Mouse (Mus musculus): Measurements from ENCODE around the gene Ccnjl. TPM values are rescaled to one million over a fixed set of nuclear protein-coding genes. Genes with fewer than 3 reads are reported as not detected.

Ccnjl gene
- polyA plus RNA-seq, 1 experiment from 2014 or later = 44.0 TPM

- WGBS = 80% methylated on average over 5 of the region's 5 CpGs
- no peaks in the 10 kb centered on the region for H3K9me3 ChIP-seq (ENCODE audit: control insufficient read depth, low read length)
- H3K4me2 ChIP-seq (ENCODE audit: low read depth) = no peak overlapping the region
- no peak overlapping the region for H3K4me3 ChIP-seq (ENCODE audit: low read depth, low read length)
- H3K9ac ChIP-seq (ENCODE audit: low read length) = no peak overlapping the region
- H3K4me1 ChIP-seq (ENCODE audit: control insufficient read depth, insufficient read depth, low read length) = peaks cover 5% of the 10 kb centered on the region; the same call in 1 of the 2 replicates
- no peaks in the 10 kb centered on the region for H3K27me3 ChIP-seq (ENCODE audit: control insufficient read depth, insufficient read depth, low read length)
- DNase-seq (ENCODE audit: low spot score) (no peak), ATAC-seq (ENCODE audit: insufficient read depth, low FRiP score, low TSS enrichment) (no peak)
- H3K27ac ChIP-seq (ENCODE audit: low read depth, low read length) = no peak overlapping the region
- H3K36me3 ChIP-seq (ENCODE audit: control insufficient read depth, insufficient read depth, low read length) = no peaks in the 10 kb centered on the region; the same call in none of the 2 replicates
These were observed 39.7 kb downstream of the Ccnjl start for GRCm38 (mm10) chr11:43568263-43568662.

- Histone ChIP-seq H3K9ac (ENCODE audit: low read length) (no peak overlapping the region), H3K27me3 (ENCODE audit: control insufficient read depth, insufficient read depth, low read length) (no peaks in the 10 kb centered on the region), H3K36me3 (ENCODE audit: control insufficient read depth, insufficient read depth, low read length) (no peaks in the 10 kb centered on the region), H3K4me2 (ENCODE audit: low read depth) (no peak overlapping the region), H3K4me1 (ENCODE audit: control insufficient read depth, insufficient read depth, low read length) (peaks cover 5% of the 10 kb centered on the region; the same call in 1 of the 2 replicates), H3K4me3 (ENCODE audit: low read depth, low read length) (no peak overlapping the region), H3K27ac (ENCODE audit: low read depth, low read length) (no peak overlapping the region), H3K9me3 (ENCODE audit: control insufficient read depth, low read length) (no peaks in the 10 kb centered on the region)
- ATAC-seq (ENCODE audit: insufficient read depth, low FRiP score, low TSS enrichment) (no peak), DNase-seq (ENCODE audit: low spot score) (no peak)
- WGBS = 87% methylated on average over 5 of the region's 5 CpGs
These were observed 40.6 kb downstream of the Ccnjl start for GRCm38 (mm10) chr11:43569188-43569587.

GRCm38 (mm10) chr11:43569595-43569994 lies 41.0 kb downstream of the Ccnjl start:
- H3K27ac ChIP-seq (ENCODE audit: low read depth, low read length) = no peak overlapping the region

GRCm38 (mm10) chr11:43575061-43575375 lies 46.4 kb downstream of the Ccnjl start:
- 16% methylated on average over 3 of the region's 3 CpGs for WGBS
- no peaks in the 10 kb centered on the region for H3K9me3 ChIP-seq (ENCODE audit: control insufficient read depth, low read length)
- H3K27me3 ChIP-seq (ENCODE audit: control insufficient read depth, insufficient read depth, low read length) = no peaks in the 10 kb centered on the region
- H3K9ac ChIP-seq (ENCODE audit: low read length) = peak overlapping the region; percentile 39
- peaks cover 4% of the 10 kb centered on the region for H3K36me3 ChIP-seq (ENCODE audit: control insufficient read depth, insufficient read depth, low read length)
- DNase-seq (ENCODE audit: low spot score) = no peak
- H3K4me1 ChIP-seq (ENCODE audit: control insufficient read depth, insufficient read depth, low read length) = peaks cover 14% of the 10 kb centered on the region; the same call in 1 of the 2 replicates
- H3K27ac ChIP-seq (ENCODE audit: low read depth, low read length) = peak overlapping the region; percentile 86
- H3K4me2 ChIP-seq (ENCODE audit: low read depth) = peak overlapping the region; percentile 0; the same call in 1 of the 2 replicates
- peak; percentile 43; the same call in 1 of the 2 replicates for ATAC-seq (ENCODE audit: insufficient read depth, low FRiP score, low TSS enrichment)
- no peak overlapping the region for H3K4me3 ChIP-seq (ENCODE audit: low read depth, low read length)

More at GRCm38 (mm10) chr11:43569595-43569994, 41.0 kb downstream of the Ccnjl start:
- Histone ChIP-seq H3K9ac (ENCODE audit: low read length) (no peak overlapping the region), H3K4me2 (ENCODE audit: low read depth) (no peak overlapping the region), H3K36me3 (ENCODE audit: control insufficient read depth, insufficient read depth, low read length) (no peaks in the 10 kb centered on the region), H3K4me3 (ENCODE audit: low read depth, low read length) (no peak overlapping the region), H3K27me3 (ENCODE audit: control insufficient read depth, insufficient read depth, low read length) (no peaks in the 10 kb centered on the region), H3K9me3 (ENCODE audit: control insufficient read depth, low read length) (no peaks in the 10 kb centered on the region), H3K4me1 (ENCODE audit: control insufficient read depth, insufficient read depth, low read length) (peaks cover 5% of the 10 kb centered on the region; the same call in 1 of the 2 replicates)
- DNase-seq (ENCODE audit: low spot score) = peak; percentile 29
- 83% methylated on average over 11 of the region's 11 CpGs for WGBS
- no peak for ATAC-seq (ENCODE audit: insufficient read depth, low FRiP score, low TSS enrichment)

- DNase-seq (ENCODE audit: low spot score) = peak; percentile 60
- peak overlapping the region; percentile 39 for H3K9ac ChIP-seq (ENCODE audit: low read length)
- H3K27me3 ChIP-seq (ENCODE audit: control insufficient read depth, insufficient read depth, low read length) = no peaks in the 10 kb centered on the region
- peaks cover 6% of the 10 kb centered on the region for H3K36me3 ChIP-seq (ENCODE audit: control insufficient read depth, insufficient read depth, low read length)
- 16% methylated on average over 9 of the region's 9 CpGs for WGBS
- peak overlapping the region; percentile 0; the same call in 1 of the 2 replicates for H3K4me2 ChIP-seq (ENCODE audit: low read depth)
- peaks cover 14% of the 10 kb centered on the region; the same call in 1 of the 2 replicates for H3K4me1 ChIP-seq (ENCODE audit: control insufficient read depth, insufficient read depth, low read length)
- peak overlapping the region; percentile 86 for H3K27ac ChIP-seq (ENCODE audit: low read depth, low read length)
- H3K9me3 ChIP-seq (ENCODE audit: control insufficient read depth, low read length) = no peaks in the 10 kb centered on the region
- peak; percentile 77 for ATAC-seq (ENCODE audit: insufficient read depth, low FRiP score, low TSS enrichment)
- H3K4me3 ChIP-seq (ENCODE audit: low read depth, low read length) = no peak overlapping the region
These were observed 47.0 kb downstream of the Ccnjl start for GRCm38 (mm10) chr11:43575376-43576151.

GRCm38 (mm10) chr11:43577713-43578478 lies 49.3 kb downstream of the Ccnjl start:
- Histone ChIP-seq H3K36me3 (ENCODE audit: control insufficient read depth, insufficient read depth, low read length) (peaks cover 6% of the 10 kb centered on the region), H3K27ac (ENCODE audit: low read depth, low read length) (no peak overlapping the region), H3K4me3 (ENCODE audit: low read depth, low read length) (no peak overlapping the region), H3K9me3 (ENCODE audit: control insufficient read depth, low read length) (no peaks in the 10 kb centered on the region), H3K9ac (ENCODE audit: low read length) (no peak overlapping the region), H3K27me3 (ENCODE audit: control insufficient read depth, insufficient read depth, low read length) (no peaks in the 10 kb centered on the region), H3K4me1 (ENCODE audit: control insufficient read depth, insufficient read depth, low read length) (peaks cover 14% of the 10 kb centered on the region; the same call in 1 of the 2 replicates), H3K4me2 (ENCODE audit: low read depth) (no peak overlapping the region)
- 60% methylated on average over 11 of the region's 11 CpGs for WGBS
- ATAC-seq (ENCODE audit: insufficient read depth, low FRiP score, low TSS enrichment) (no peak), DNase-seq (ENCODE audit: low spot score) (no peak)

GRCm38 (mm10) chr11:43585211-43586005 lies 56.8 kb downstream of the Ccnjl start:
- 90% methylated on average over 22 of the region's 22 CpGs for WGBS
- no peak for ATAC-seq (ENCODE audit: insufficient read depth, low FRiP score, low TSS enrichment)
- H3K4me1 ChIP-seq (ENCODE audit: control insufficient read depth, insufficient read depth, low read length) = 0 out of 2 replicates have a peak, but pooled peaks cover 7% of the 10 kb centered on the region
- H3K27ac ChIP-seq (ENCODE audit: low read depth, low read length) = no peak overlapping the region
- no peak overlapping the region for H3K4me3 ChIP-seq (ENCODE audit: low read depth, low read length)
- H3K9ac ChIP-seq (ENCODE audit: low read length) = no peak overlapping the region
- H3K9me3 ChIP-seq (ENCODE audit: control insufficient read depth, low read length) = no peaks in the 10 kb centered on the region
- no peaks in the 10 kb centered on the region for H3K27me3 ChIP-seq (ENCODE audit: control insufficient read depth, insufficient read depth, low read length)
- H3K4me2 ChIP-seq (ENCODE audit: low read depth) = no peak overlapping the region
- no peak for DNase-seq (ENCODE audit: low spot score)
- H3K36me3 ChIP-seq (ENCODE audit: control insufficient read depth, insufficient read depth, low read length) = peaks cover 7% of the 10 kb centered on the region

- Histone ChIP-seq H3K36me3 (ENCODE audit: control insufficient read depth, insufficient read depth, low read length) (peaks cover 7% of the 10 kb centered on the region), H3K27ac (ENCODE audit: low read depth, low read length) (no peak within 1 kb of the TSS), H3K9ac (ENCODE audit: low read length) (no peak within 1 kb of the TSS), H3K9me3 (ENCODE audit: control insufficient read depth, low read length) (no peaks in the 10 kb centered on the region), H3K4me2 (ENCODE audit: low read depth) (no peak within 1 kb of the TSS), H3K27me3 (ENCODE audit: control insufficient read depth, insufficient read depth, low read length) (no peaks in the 10 kb centered on the region), H3K4me3 (ENCODE audit: low read depth, low read length) (no peak within 1 kb of the TSS), H3K4me1 (ENCODE audit: control insufficient read depth, insufficient read depth, low read length) (0 out of 2 replicates have a peak, but pooled peaks cover 7% of the 10 kb centered on the region)
- peak; percentile 68 for DNase-seq (ENCODE audit: low spot score)
- 78% methylated on average over 7 of the region's 7 CpGs for WGBS
- ATAC-seq (ENCODE audit: insufficient read depth, low FRiP score, low TSS enrichment) = no peak
These were observed 57.9 kb downstream of the Ccnjl start, which contains the start of gene 4933415A04Rik for GRCm38 (mm10) chr11:43586324-43587090. Gene 4933415A04Rik (plus strand): TSS chr11:43587040.
